Mouse (Mus musculus) liver (tissue): ENCODE measurements at regions not wholly inside any gene's neighbourhood (a gene's known extent, or its start where the extent isn't known, plus 50 kb on each side); places are given as distances from the start of the nearest gene placed in this dataset.
A peak's percentile ranks its signal among the peaks of the same experiment; 100 is the strongest.

ENCODE experiments used
- DNase-seq: peaks from one replicate; pipeline ENCODE4 v3.0.0-alpha.2; 2020; ENCODE audit warnings: mixed read lengths

DNA sequence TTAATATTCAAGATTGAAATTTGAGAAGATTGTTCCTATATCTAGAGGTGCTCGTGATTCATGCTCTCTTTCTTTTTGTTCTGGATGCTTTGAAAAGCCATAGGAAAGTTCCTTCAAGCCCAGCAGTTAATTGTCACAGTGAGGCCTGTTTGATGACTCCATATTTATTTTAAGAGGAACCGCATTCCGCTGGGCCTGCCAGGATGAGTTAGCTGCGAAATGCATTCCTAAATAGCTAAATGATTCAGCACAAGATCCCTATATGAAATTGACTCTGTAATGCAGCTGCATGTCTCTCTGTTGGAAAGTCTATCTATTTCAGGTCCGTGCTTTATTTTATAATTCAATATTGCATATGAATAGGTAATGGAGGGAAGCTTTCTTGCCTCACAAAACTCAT is 511.9 kb upstream of the Adgra3 start:
- no peak for DNase-seq

GRCm38 (mm10) chr5:50551125-50551524 is 492.3 kb upstream of the Adgra3 start:
- no peak for DNase-seq

GRCm38 (mm10) chr5:50512539-50512938 is 453.7 kb upstream of the Adgra3 start:
- no peak for DNase-seq

- DNase-seq: no peak
These were observed 451.1 kb upstream of the Adgra3 start for GRCm38 (mm10) chr5:50509696-50510421.

- no peak for DNase-seq
These were observed 431.4 kb upstream of the Adgra3 start for GRCm38 (mm10) chr5:50490223-50490622.

DNA sequence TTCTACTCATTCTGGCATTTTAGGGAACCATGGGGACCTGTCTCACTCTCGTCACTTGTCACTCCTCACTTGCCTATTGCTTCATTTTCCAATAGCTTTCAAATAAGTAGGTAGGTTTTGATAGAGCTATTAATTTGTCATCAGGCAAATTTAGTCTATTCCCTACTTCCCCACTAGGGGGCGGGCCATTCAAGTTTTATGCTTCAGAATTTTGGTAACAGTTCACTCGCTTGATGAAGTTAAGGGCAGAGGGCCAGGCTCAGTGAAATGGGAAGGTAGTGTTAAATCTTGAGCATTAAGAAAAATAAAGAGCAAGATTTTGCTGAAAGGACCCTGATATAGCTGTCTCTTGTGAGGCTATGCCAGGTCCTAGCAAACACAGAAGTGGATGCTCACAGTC is 418.2 kb upstream of the Adgra3 start:
- DNase-seq: peak; percentile 16

GRCm38 (mm10) chr5:50461491-50461890 is 402.7 kb upstream of the Adgra3 start:
- no peak for DNase-seq

DNA sequence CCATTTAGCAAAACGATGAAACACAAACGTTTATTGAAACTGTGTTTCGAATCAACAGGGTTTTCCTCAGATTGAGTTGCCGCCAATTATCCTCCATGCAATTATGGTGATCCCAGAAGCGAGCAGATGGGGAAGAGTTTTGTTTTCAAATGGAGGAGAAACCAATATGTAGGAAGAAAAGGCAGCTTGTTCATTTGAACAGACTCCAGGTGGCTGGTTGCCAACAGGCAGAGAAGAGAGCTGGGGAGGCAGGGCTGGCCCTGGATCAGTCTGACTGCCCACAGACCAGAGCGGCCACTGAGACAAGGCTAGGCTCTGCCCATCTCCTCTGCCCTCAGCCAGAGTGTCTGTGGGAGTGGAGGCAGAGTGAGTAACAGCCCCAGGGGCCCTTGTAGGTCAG is 398.8 kb upstream of the Adgra3 start:
- no peak for DNase-seq

- DNase-seq: no peak
These were observed 395.6 kb upstream of the Adgra3 start for GRCm38 (mm10) chr5:50454387-50454786.

GRCm38 (mm10) chr5:50406923-50407322 is 348.1 kb upstream of the Adgra3 start:
- no peak for DNase-seq

DNA sequence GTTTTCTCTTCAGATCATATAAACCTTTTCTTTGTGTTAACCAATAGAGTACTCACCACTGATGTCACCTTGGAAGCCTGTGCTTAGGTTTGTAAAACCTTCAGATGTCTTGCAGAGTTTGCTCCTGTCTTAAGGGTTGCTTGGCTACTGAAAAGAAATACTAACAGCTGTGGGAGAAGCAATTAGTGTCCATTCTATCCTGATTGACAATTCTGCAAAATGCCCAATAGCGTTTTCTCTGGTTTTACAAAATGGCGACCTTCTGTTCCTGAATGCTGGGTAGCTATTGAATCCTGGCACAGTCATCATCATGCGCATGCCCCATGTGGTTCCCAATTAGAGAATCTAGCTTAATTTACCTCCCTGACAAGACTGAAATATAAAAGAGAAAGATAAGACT is 347.7 kb upstream of the Adgra3 start:
- DNase-seq: no peak
